Mouse (Mus musculus) ES-Bruce4 (cell line): ENCODE measurements around the gene Slc25a21. TPM values are rescaled to one million over a fixed set of nuclear protein-coding genes. Genes with fewer than 3 reads are reported as not detected.
"Not testable (repeated sequence)": the region's sequence is repeated elsewhere in the genome, so short reads cannot be mapped to it uniquely, and the experiment has no call there.

Experiments
- H3K27ac ChIP-seq: 2 replicates; pipeline ENCODE4 v1.5.1; 2012; ENCODE audit warnings: low read length, inconsistent platforms; ENCODE audit not compliant: insufficient read depth
- H3K27me3 ChIP-seq: 2 replicates; pipeline ENCODE4 v1.6.1; 2012; ENCODE audit warnings: mild to moderate bottlenecking, low read length, inconsistent platforms; ENCODE audit not compliant: control insufficient read depth, poor library complexity, insufficient read depth, severe bottlenecking
- H3K36me3 ChIP-seq: 2 replicates; pipeline ENCODE4 v1.6.1; 2012; ENCODE audit warnings: inconsistent platforms, mild to moderate bottlenecking, low read length, moderate library complexity; ENCODE audit not compliant: control insufficient read depth, poor library complexity, insufficient read depth, severe bottlenecking
- H3K4me1 ChIP-seq: one replicate; pipeline ENCODE4 v1.8.1; 2011; ENCODE audit warnings: low read length; ENCODE audit not compliant: control insufficient read depth, insufficient read depth
- H3K4me3 ChIP-seq: 2 replicates; pipeline ENCODE4 v1.5.1; 2011; ENCODE audit warnings: low read depth, mild to moderate bottlenecking, low read length
- H3K9ac ChIP-seq: 2 replicates; pipeline ENCODE4 v1.6.1; 2012; ENCODE audit warnings: low read depth, mild to moderate bottlenecking, inconsistent platforms; ENCODE audit not compliant: poor library complexity, severe bottlenecking
- H3K9me3 ChIP-seq: replicated peaks from 2 replicates; pipeline ENCODE4 v1.6.1; 2012; ENCODE audit warnings: mild to moderate bottlenecking, low read length, inconsistent platforms; ENCODE audit not compliant: control insufficient read depth, poor library complexity, insufficient read depth, severe bottlenecking
- CTCF ChIP-seq: IDR thresholded peaks from one replicate; pipeline ENCODE4 v1.8.1; 2011; ENCODE audit warnings: low read depth, low read length
- EP300 ChIP-seq: IDR thresholded peaks from 2 replicates; pipeline ENCODE4 v1.6.1; 2011; ENCODE audit warnings: low read depth, low read length; ENCODE audit not compliant: insufficient read depth
- POLR2A ChIP-seq: IDR thresholded peaks from one replicate; pipeline ENCODE4 v1.8.1; 2011; ENCODE audit warnings: low read length; ENCODE audit not compliant: insufficient read depth
- polyA plus RNA-seq: library from polyadenylated mRNA; stranded (reverse); fragments of >200 nt; gene quantifications from 2 replicates; pipeline ENCODE4 v1.2.4, GENCODE M21; 2011; ENCODE audit warnings: low read depth; ENCODE audit not compliant: missing spikeins, insufficient read depth, insufficient read length

Gene Slc25a21
- polyA plus RNA-seq, 1 experiment = not detected

DNA sequence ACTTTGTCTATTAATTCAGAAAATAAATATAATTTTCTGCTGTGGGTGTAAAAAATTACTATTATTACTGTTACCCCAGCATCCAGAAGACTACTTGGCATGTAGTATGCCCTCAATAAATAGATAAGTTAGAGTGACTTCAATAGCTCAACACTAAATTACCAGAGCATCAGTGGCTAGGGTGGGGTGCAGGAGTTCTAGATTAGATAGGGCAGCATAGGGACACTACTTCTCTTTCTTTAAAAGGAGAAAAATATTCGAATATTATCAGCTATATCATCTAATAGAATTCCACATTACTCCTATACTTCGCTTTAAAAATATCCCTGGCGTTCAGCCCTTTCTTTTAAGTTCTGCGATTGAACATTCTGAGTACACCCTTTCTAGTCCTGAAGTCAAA lies 32.4 kb upstream of the Slc25a21 start:
- H3K9ac ChIP-seq = peak overlapping the region; percentile 98
- peaks cover 2% of the 10 kb centered on the region for H3K4me1 ChIP-seq
- no peak for TF ChIP-seq CTCF
- peak overlapping the region; percentile 99 for H3K4me3 ChIP-seq
- H3K27ac ChIP-seq = peak overlapping the region; percentile 93
- H3K36me3 ChIP-seq = peaks cover 3% of the 10 kb centered on the region; the same call in 1 of the 2 replicates
- no peaks in the 10 kb centered on the region for H3K27me3 ChIP-seq
- no peaks in the 10 kb centered on the region for H3K9me3 ChIP-seq

DNA sequence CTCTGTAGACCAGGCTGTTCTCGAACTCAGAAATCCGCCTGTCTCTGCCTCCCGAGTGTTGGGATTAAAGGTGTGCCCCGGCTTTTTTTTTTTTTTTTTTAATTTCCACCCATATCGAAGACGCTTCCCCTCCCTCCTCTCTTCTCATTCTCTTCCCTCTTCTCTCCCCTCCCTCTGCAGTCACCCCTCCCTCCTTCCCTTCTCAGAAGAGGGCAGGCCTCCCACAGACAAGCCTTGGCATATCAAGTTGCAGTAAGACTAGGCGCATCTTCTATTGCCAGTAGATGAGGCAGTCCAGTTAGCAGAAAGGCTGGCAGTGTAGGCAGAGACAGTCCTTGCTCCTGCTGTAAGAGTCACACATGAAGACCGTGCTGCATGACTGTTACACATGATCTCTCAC lies 30.5 kb upstream of the Slc25a21 start:
- H3K36me3 ChIP-seq = no peaks in the 10 kb centered on the region
- H3K4me3 ChIP-seq = no peak overlapping the region
- H3K4me1 ChIP-seq = peaks cover 2% of the 10 kb centered on the region
- peak overlapping the region; percentile 33 for H3K27ac ChIP-seq
- no peaks in the 10 kb centered on the region for H3K27me3 ChIP-seq
- H3K9ac ChIP-seq = peak overlapping the region; percentile 75
- no peaks in the 10 kb centered on the region for H3K9me3 ChIP-seq
- TF ChIP-seq POLR2A (no peak), CTCF (no peak), EP300 (no peak)

DNA sequence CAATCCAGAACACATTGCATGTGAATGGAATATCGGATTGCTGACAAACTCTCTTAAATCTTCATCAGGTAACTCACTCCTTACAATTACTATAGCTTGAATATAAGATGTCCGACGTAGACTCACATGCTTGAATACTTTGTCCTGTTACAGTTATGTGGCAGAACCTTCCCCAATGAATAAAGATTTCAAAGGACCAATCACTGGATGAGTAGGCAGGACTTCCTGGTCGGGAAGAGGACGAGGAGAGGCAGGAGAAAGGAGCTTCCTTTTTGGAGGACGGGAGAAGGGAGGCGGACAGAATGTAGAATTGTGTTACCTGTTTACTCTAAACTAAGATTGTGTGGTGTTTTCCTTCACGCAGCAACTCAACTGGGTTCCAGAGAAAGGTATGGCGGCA lies 29.1 kb upstream of the Slc25a21 start:
- Histone ChIP-seq H3K36me3 (no peaks in the 10 kb centered on the region), H3K27ac (no peak overlapping the region), H3K9me3 (no peaks in the 10 kb centered on the region), H3K9ac (peak overlapping the region; percentile 75), H3K4me1 (peaks cover 2% of the 10 kb centered on the region), H3K27me3 (no peaks in the 10 kb centered on the region), H3K4me3 (peak overlapping the region; percentile 95)
- peak; percentile 44 for TF ChIP-seq POLR2A
- no peak for TF ChIP-seq CTCF
- TF ChIP-seq EP300 = no peak

DNA sequence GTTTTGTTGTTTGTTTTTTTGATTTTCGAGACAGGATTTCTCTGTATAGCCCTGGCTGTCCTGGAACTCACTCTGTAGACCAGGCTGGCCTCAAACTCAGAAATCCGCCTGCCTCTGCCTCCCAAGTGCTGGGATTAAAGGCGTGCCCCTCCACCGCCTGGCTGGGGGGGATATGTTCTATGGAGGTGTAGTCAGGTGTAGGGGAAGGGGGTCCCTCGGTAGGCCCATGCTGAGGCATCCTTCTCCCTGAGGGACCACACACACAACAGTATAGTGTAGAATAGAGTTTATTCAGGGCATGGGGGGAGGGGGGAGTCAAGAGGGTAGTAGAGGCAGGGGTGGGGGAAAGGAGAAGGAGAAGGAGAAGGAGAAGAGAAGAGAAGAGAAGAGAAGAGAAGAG lies 15.2 kb upstream of the Slc25a21 start:
- H3K36me3 ChIP-seq, H3K27me3 ChIP-seq, H3K4me1 ChIP-seq, H3K4me3 ChIP-seq, H3K9ac ChIP-seq, H3K27ac ChIP-seq, H3K9me3 ChIP-seq: not testable (repeated sequence)

DNA sequence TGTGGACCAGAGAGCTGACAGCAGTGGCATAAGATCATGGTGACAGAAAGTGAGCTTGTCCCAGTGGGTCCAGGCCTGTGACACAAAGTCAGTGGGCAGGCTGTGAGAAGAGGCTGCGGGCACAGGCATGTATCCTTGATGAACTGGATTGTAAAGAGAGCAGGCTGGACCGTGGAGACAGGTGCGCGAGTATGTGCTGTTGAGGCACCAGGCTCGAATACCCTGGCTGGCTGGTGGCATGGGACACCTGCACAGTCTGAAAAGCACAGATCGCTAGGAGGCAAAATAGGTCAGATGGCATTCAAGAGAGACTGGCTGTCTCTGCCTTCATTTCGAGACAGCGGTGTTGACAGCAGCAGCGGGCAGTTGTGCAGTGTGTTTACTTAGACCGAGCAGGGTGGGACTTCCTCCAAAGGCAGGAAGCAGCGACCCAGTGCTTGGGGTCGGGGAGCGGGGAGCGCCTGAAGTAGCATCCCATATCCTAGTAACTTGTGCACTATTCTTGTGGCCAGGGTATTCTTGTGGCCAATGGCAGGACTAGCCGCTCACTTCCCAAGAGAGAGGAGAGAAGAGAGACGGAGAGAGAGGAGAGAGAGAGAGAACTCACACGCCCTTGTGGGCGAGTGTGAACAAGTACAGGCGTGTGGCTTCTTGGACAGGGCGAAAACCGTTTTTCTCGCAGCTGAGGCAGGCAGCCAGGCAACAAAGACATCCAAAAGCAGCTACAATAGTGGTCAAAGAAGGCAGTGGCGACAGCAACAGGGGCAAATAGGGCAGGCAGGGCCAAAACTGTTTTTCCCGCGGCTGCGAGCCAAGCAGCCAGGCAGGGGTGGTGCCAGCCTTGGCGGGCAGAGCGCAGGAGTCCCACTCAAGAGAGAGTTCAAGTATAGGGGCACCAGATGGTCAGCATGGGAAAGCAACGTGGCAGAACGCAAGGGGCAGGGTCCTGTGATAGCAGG lies 14.4 kb upstream of the Slc25a21 start:
- H3K27me3 ChIP-seq = no peaks in the 10 kb centered on the region
- no peak for TF ChIP-seq EP300
- TF ChIP-seq POLR2A = peak; percentile 27
- TF ChIP-seq CTCF = no peak
- peak overlapping the region; percentile 84 for H3K4me3 ChIP-seq
- H3K9ac ChIP-seq = peak overlapping the region; percentile 21; the same call in 1 of the 2 replicates
- no peak overlapping the region for H3K27ac ChIP-seq
- H3K9me3 ChIP-seq = no peaks in the 10 kb centered on the region
- H3K36me3 ChIP-seq = no peaks in the 10 kb centered on the region
- H3K4me1 ChIP-seq = no peaks in the 10 kb centered on the region

DNA sequence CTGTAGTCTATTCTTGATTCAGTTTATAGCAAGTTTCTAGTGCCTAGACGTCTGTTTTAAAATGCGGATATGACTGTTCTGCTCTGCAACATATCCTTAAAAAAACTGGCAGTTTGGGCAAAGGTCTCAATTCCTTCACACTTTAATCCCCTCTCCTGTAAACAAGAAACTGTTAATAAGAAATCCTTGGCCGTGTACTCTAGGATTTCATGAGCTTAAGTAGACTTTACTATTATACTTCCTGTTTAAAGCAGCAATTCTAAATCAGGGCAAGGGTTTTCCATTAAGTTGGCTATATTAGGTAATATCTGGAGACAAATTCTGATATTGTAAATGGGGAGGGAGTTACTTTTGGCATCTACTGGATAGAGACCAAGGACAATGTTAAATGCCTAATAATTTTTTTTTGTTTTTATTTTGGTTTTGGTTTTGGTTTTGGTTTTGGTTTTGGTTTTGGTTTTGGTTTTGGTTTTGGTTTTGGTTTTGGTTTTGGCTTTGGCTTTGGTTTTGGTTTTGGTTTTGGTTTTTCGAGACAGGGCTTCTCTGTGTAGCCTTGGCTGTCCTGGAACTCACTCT lies 7.1 kb upstream of the Slc25a21 start:
- Histone ChIP-seq H3K4me1 (no peaks in the 10 kb centered on the region), H3K4me3 (no peak overlapping the region), H3K9me3 (no peaks in the 10 kb centered on the region), H3K36me3 (no peaks in the 10 kb centered on the region), H3K27ac (no peak overlapping the region), H3K9ac (no peak overlapping the region), H3K27me3 (no peaks in the 10 kb centered on the region)
- no peak for TF ChIP-seq EP300
- no peak for TF ChIP-seq CTCF
- TF ChIP-seq POLR2A = no peak
